In the genomic region with DNA sequence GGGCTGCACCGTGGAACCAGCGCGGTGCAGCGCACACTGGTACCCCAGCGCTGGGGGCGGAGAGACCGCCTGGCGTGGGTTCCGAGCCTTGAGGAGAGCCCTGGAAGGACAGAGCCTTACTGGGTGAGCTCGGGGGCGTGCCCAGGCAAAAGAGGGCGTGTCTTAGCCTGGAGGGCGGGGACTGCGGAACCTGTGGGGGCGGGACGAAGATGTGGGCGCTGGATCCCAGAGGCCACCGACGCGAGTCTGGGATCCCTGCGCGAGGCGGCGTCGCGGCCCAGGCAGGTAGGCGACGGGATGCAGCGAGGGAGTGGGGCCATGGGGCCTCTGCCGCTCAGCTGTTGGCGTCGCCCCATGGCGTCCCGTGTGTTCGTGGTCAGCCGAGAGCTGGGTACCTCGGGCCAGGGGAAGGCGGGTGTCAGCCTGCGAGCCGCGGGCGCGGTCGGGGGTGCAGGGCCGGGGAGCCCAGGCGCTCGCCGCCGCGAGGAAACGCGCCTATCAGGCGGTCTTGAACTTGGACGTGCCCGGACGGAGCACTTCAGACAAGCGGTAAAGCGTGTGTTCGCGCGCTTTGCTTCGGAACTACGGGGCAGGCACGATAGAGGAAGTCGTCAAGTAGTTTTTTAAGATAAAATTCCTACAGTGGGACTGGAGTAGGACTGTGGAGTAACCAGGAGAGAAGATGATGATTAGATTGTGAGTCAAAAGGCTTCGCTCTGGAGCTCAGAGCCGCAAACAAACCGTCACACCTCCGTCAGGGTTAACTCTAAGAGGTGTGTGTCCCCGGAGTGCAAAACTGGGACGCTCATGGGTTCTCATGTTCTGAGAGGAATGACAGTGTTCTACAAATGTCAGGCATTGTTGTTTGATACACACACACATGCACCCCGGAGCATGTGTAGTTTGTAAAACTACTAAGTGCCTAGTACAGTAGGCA, we compare ENCODE assay signal across 8 mouse cellular contexts. TPM values are rescaled to one million over a fixed set of nuclear protein-coding genes. Genes with fewer than 3 reads are reported as not detected.
DNase-seq lines count a peak whose midpoint lies in the region; ATAC-seq and TF ChIP-seq lines count a peak whose summit lies in the region.

Dennd2c (plus strand) TSS at position 151 of the 937 bp plus-strand sequence.

- peak; percentile 96 for DNase-seq in Muller cell, postnatal 12 days (ENCODE audit: inconsistent ontology term)
- DNase-seq in cerebellum, adult 9-11 months: peak; percentile 24
- DNase-seq in frontal cortex, adult 2 months (ENCODE audit: extremely low spot score in 1 of 2, low spot score in 1 of 2): peak; percentile 15 to 70
- DNase-seq in hindbrain, embryonic 10.5 days (ENCODE audit: low spot score): peak; percentile 91
- peak; percentile 36 for DNase-seq in layer of hippocampus, adult 9-10 months (ENCODE audit: low spot score)
- peak; percentile 90 for DNase-seq in thymus, adult 2 months

- no peak for TF ChIP-seq POLR2A in olfactory bulb, adult 2 months (IDR thresholded peaks at IDR 0.05; ENCODE audit: insufficient read depth, low read depth, low read length)
- TF ChIP-seq POLR2A in thymus, adult 2 months (IDR thresholded peaks at IDR 0.05; ENCODE audit: control insufficient read depth, extremely low read depth, insufficient read depth, low read length, poor library complexity): no peak; the same call in 1 of the 2 replicates

- TF ChIP-seq CTCF in olfactory bulb, adult 2 months (IDR thresholded peaks at IDR 0.05; ENCODE audit: insufficient read depth, low read depth, low read length): no peak
- 0 out of 2 replicates have a peak, but pooled peaks have one; percentile 4 for TF ChIP-seq CTCF in thymus, adult 2 months (IDR thresholded peaks at IDR 0.05; ENCODE audit: borderline replicate concordance, control insufficient read depth, extremely low read depth, insufficient read depth, low read length, poor library complexity)

- peak within 1 kb of the TSS; percentile 75 for H3K4me3 ChIP-seq in hindbrain, embryonic 10.5 days
- peak within 1 kb of the TSS; percentile 89 for H3K4me3 ChIP-seq in lung, embryonic 15.5 days
- H3K4me3 ChIP-seq in olfactory bulb, adult 2 months (ENCODE audit: insufficient read depth, low read depth, low read length): peak within 1 kb of the TSS; percentile 61
- peak within 1 kb of the TSS; percentile 49 for H3K4me3 ChIP-seq in thymus, adult 2 months (ENCODE audit: control insufficient read depth, insufficient read depth, low read length)

- no peaks in the 10 kb centered on the region for H3K36me3 ChIP-seq in hindbrain, embryonic 10.5 days
- no peaks in the 10 kb centered on the region for H3K36me3 ChIP-seq in lung, embryonic 15.5 days
- H3K36me3 ChIP-seq in thymus, adult 2 months (ENCODE audit: control insufficient read depth, insufficient read depth, low read length): no peaks in the 10 kb centered on the region

- peak within 1 kb of the TSS; percentile 80 for H3K27ac ChIP-seq in hindbrain, embryonic 10.5 days
- H3K27ac ChIP-seq in lung, embryonic 15.5 days: peak within 1 kb of the TSS; percentile 88
- no peak within 1 kb of the TSS for H3K27ac ChIP-seq in olfactory bulb, adult 2 months (ENCODE audit: insufficient read depth, low read depth, low read length)
- H3K27ac ChIP-seq in thymus, adult 2 months (ENCODE audit: control insufficient read depth, insufficient read depth, low read length): no peak within 1 kb of the TSS

- no peaks in the 10 kb centered on the region for H3K9me3 ChIP-seq in hindbrain, embryonic 10.5 days
- no peaks in the 10 kb centered on the region for H3K9me3 ChIP-seq in lung, embryonic 15.5 days

- WGBS in hindbrain, embryonic 10.5 days: 1% methylated on average over 72 of the region's 72 CpGs
- under 1% methylated on average over 72 of the region's 72 CpGs for WGBS in lung, embryonic 15.5 days
- 2% methylated on average over 72 of the region's 72 CpGs for WGBS in olfactory bulb, adult 2 months
- whole genome bisulfite sequencing in thymus, adult 2 months: 2% methylated on average over 72 of the region's 72 CpGs

- H3K9ac ChIP-seq in lung, embryonic 15.5 days: peak within 1 kb of the TSS; percentile 76

- peak; percentile 98 for ATAC-seq in lung, embryonic 15.5 days (ENCODE audit: borderline replicate concordance, extremely low read depth, low FRiP score, low TSS enrichment)

- H3K27me3 ChIP-seq in hindbrain, embryonic 10.5 days (ENCODE audit: insufficient read depth, poor library complexity, severe bottlenecking): peaks cover 46% of the 10 kb centered on the region
- H3K27me3 ChIP-seq in lung, embryonic 15.5 days: no peaks in the 10 kb centered on the region
- no peaks in the 10 kb centered on the region for H3K27me3 ChIP-seq in thymus, adult 2 months (ENCODE audit: control insufficient read depth, insufficient read depth, low read length)

- peak within 1 kb of the TSS; percentile 97 for H3K4me2 ChIP-seq in lung, embryonic 15.5 days

- peaks cover 16% of the 10 kb centered on the region for H3K4me1 ChIP-seq in hindbrain, embryonic 10.5 days (replicated peaks)
- peaks cover 7% of the 10 kb centered on the region for H3K4me1 ChIP-seq in lung, embryonic 15.5 days
- H3K4me1 ChIP-seq in olfactory bulb, adult 2 months (ENCODE audit: control insufficient read depth, insufficient read depth, low read length): peaks cover 13% of the 10 kb centered on the region
- H3K4me1 ChIP-seq in thymus, adult 2 months (replicated peaks; ENCODE audit: control insufficient read depth, insufficient read depth, low read length): peaks cover 6% of the 10 kb centered on the region

RNA-seq across cellular contexts. Expression of gene Dennd2c, which starts in this region (rescaled TPM):
- polyA plus RNA-seq in frontal cortex, adult 2 months (2012; rRNA removed): 1.3 and 1.5 TPM in 2 replicates
- 1.7 and 2.3 TPM in 2 replicates for polyA plus RNA-seq in hindbrain, embryonic 10.5 days (2016; fragmentation: Nextera tagmentation; extraction: Ambion mirVana)
- polyA plus RNA-seq in lung, embryonic 15.5 days (2015; fragmentation: Nextera tagmentation; extraction: Ambion mirVana): 5.0 and 5.5 TPM in 2 replicates
- not detected in 2 replicates for polyA plus RNA-seq in olfactory bulb, adult 2 months (2012; ENCODE audit: insufficient read depth, insufficient read length, low replicate concordance, missing spikeins)
- 1.5 and 2.2 TPM in 2 replicates for polyA plus RNA-seq in thymus, adult 2 months (2012; rRNA removed)

Comparison
In these comparisons a context has a peak if more than half of its experiments do, and no peak if none do; other contexts are left out.
1. DNase-seq: peak in every context shown above with its lines; median percentile 96 in Muller cell, postnatal 12 days; 91 in hindbrain, embryonic 10.5 days; 90 in thymus, adult 2 months; 42 in frontal cortex, adult 2 months; 36 in layer of hippocampus, adult 9-10 months; 24 in cerebellum, adult 9-11 months.
2. H3K27ac ChIP-seq: peak in hindbrain, embryonic 10.5 days (single experiment) and lung, embryonic 15.5 days (single experiment); none in olfactory bulb, adult 2 months (single experiment) and thymus, adult 2 months (single experiment).
3. Peak in every context shown above with its lines, with median percentiles within 50 percentile points of each other: H3K4me3 ChIP-seq.